Mouse (Mus musculus): Measurements from ENCODE around the gene Tanc1. TPM values are rescaled to one million over a fixed set of nuclear protein-coding genes. Genes with fewer than 3 reads are reported as not detected.
"Not testable (repeated sequence)": the region's sequence is repeated elsewhere in the genome, so short reads cannot be mapped to it uniquely, and the experiment has no call there.

Tanc1 gene
- 27.6 and 27.7 TPM in 2 replicates for polyA plus RNA-seq (2016; fragmentation: Nextera tagmentation; extraction: Ambion mirVana)

GRCm38 (mm10) chr2:59611831-59612732, at the start of gene Tanc1:
Gene Tanc1 (plus strand): TSS chr2:59612042.
- Histone ChIP-seq H3K27me3 (ENCODE audit: poor library complexity, severe bottlenecking) (peaks cover 12% of the 10 kb centered on the region; the same call in 1 of the 2 replicates), H3K4me3 (peak within 1 kb of the TSS; percentile 93), H3K36me3 (replicated peaks) (no peaks in the 10 kb centered on the region), H3K27ac (peak within 1 kb of the TSS; percentile 97), H3K4me1 (peaks cover 79% of the 10 kb centered on the region), H3K9me3 (no peaks in the 10 kb centered on the region)
- under 1% methylated on average over 99 of the region's 99 CpGs for WGBS
- DNase-seq (ENCODE audit: extremely low spot score, low spot score), result peak; percentile 83

- Histone ChIP-seq H3K4me3 (no peak overlapping the region), H3K27ac (no peak overlapping the region)
- no peak for DNase-seq (ENCODE audit: extremely low spot score, low spot score)
Observed at GRCm38 (mm10) chr2:59562215-59562614, 49.6 kb upstream of the Tanc1 start.

GRCm38 (mm10) chr2:59562696-59563095, 49.1 kb upstream of the Tanc1 start:
- H3K4me3 ChIP-seq, result no peak overlapping the region
- WGBS, result 37% methylated on average over 5 of the region's 5 CpGs
- H3K9me3 ChIP-seq, result no peaks in the 10 kb centered on the region; the same call in 1 of the 2 replicates
- H3K27ac ChIP-seq, result no peak overlapping the region
- DNase-seq (ENCODE audit: extremely low spot score, low spot score), result no peak
- peaks cover 18% of the 10 kb centered on the region for H3K4me1 ChIP-seq
- H3K27me3 ChIP-seq (ENCODE audit: poor library complexity, severe bottlenecking), result no peaks in the 10 kb centered on the region
- no peaks in the 10 kb centered on the region for H3K36me3 ChIP-seq (replicated peaks)

More at GRCm38 (mm10) chr2:59562215-59562614, 49.6 kb upstream of the Tanc1 start:
- Histone ChIP-seq H3K4me1 (peaks cover 18% of the 10 kb centered on the region), H3K9me3 (no peaks in the 10 kb centered on the region; the same call in 1 of the 2 replicates), H3K36me3 (replicated peaks) (no peaks in the 10 kb centered on the region), H3K27me3 (ENCODE audit: poor library complexity, severe bottlenecking) (no peaks in the 10 kb centered on the region)
- WGBS, result 79% methylated on average over 4 of the region's 4 CpGs

GRCm38 (mm10) chr2:59564029-59564611, 47.7 kb upstream of the Tanc1 start:
- DNase-seq (ENCODE audit: extremely low spot score, low spot score); H3K27me3 ChIP-seq (ENCODE audit: poor library complexity, severe bottlenecking); H3K36me3 ChIP-seq (replicated peaks); H3K27ac ChIP-seq; H3K9me3 ChIP-seq; H3K4me3 ChIP-seq: not testable (repeated sequence)
- WGBS, result 95% methylated on average over 3 of the region's 10 CpGs
- peaks cover 18% of the 10 kb centered on the region for H3K4me1 ChIP-seq

GRCm38 (mm10) chr2:59564947-59565346, 46.9 kb upstream of the Tanc1 start:
- Histone ChIP-seq H3K27me3 (ENCODE audit: poor library complexity, severe bottlenecking) (no peaks in the 10 kb centered on the region), H3K27ac (no peak overlapping the region), H3K9me3 (peaks cover 17% of the 10 kb centered on the region), H3K4me3 (no peak overlapping the region), H3K4me1 (peaks cover 18% of the 10 kb centered on the region), H3K36me3 (replicated peaks) (no peaks in the 10 kb centered on the region)
- no peak for DNase-seq (ENCODE audit: extremely low spot score, low spot score)
- WGBS, result 84% methylated on average over 4 of the region's 4 CpGs

GRCm38 (mm10) chr2:59580939-59581338, 30.9 kb upstream of the Tanc1 start:
- DNase-seq (ENCODE audit: extremely low spot score, low spot score), result no peak
- Histone ChIP-seq H3K4me1 (no peaks in the 10 kb centered on the region), H3K9me3 (no peaks in the 10 kb centered on the region), H3K4me3 (no peak overlapping the region), H3K27me3 (ENCODE audit: poor library complexity, severe bottlenecking) (no peaks in the 10 kb centered on the region), H3K27ac (no peak overlapping the region), H3K36me3 (replicated peaks) (no peaks in the 10 kb centered on the region)
- 54% methylated on average over 7 of the region's 7 CpGs for WGBS

- no peak overlapping the region for H3K4me3 ChIP-seq
- 91% methylated on average over 6 of the region's 6 CpGs for WGBS
- peaks cover 10% of the 10 kb centered on the region for H3K4me1 ChIP-seq
- H3K9me3 ChIP-seq, result no peaks in the 10 kb centered on the region
- no peak overlapping the region for H3K27ac ChIP-seq
- H3K36me3 ChIP-seq (replicated peaks), result no peaks in the 10 kb centered on the region
- no peak for DNase-seq (ENCODE audit: extremely low spot score, low spot score)
- no peaks in the 10 kb centered on the region for H3K27me3 ChIP-seq (ENCODE audit: poor library complexity, severe bottlenecking)
Observed at GRCm38 (mm10) chr2:59583961-59584360, 27.9 kb upstream of the Tanc1 start.

GRCm38 (mm10) chr2:59587387-59588095, 24.3 kb upstream of the Tanc1 start:
- 72% methylated on average over 10 of the region's 10 CpGs for WGBS

GRCm38 (mm10) chr2:59588096-59588405, 23.8 kb upstream of the Tanc1 start:
- no peak for DNase-seq (ENCODE audit: extremely low spot score, low spot score)
- H3K27ac ChIP-seq, result no peak overlapping the region
- H3K4me1 ChIP-seq, result peaks cover 10% of the 10 kb centered on the region
- no peak overlapping the region for H3K4me3 ChIP-seq
- H3K9me3 ChIP-seq, result no peaks in the 10 kb centered on the region
- no peaks in the 10 kb centered on the region for H3K36me3 ChIP-seq (replicated peaks)
- no peaks in the 10 kb centered on the region for H3K27me3 ChIP-seq (ENCODE audit: poor library complexity, severe bottlenecking)
- 70% methylated on average over 3 of the region's 3 CpGs for WGBS

More at GRCm38 (mm10) chr2:59587387-59588095, 24.3 kb upstream of the Tanc1 start:
- H3K4me3 ChIP-seq, result no peak overlapping the region
- H3K9me3 ChIP-seq, result no peaks in the 10 kb centered on the region
- DNase-seq (ENCODE audit: extremely low spot score, low spot score), result no peak
- H3K27me3 ChIP-seq (ENCODE audit: poor library complexity, severe bottlenecking), result no peaks in the 10 kb centered on the region
- H3K36me3 ChIP-seq (replicated peaks), result no peaks in the 10 kb centered on the region
- H3K4me1 ChIP-seq, result peaks cover 10% of the 10 kb centered on the region
- H3K27ac ChIP-seq, result no peak overlapping the region

- peaks cover 14% of the 10 kb centered on the region for H3K4me1 ChIP-seq
- no peaks in the 10 kb centered on the region for H3K36me3 ChIP-seq (replicated peaks)
- no peak overlapping the region for H3K4me3 ChIP-seq
- 72% methylated on average over 7 of the region's 7 CpGs for WGBS
- 0 out of 2 replicates have a peak overlapping the region, but pooled peaks have one; percentile 9 for H3K27ac ChIP-seq
- no peaks in the 10 kb centered on the region for H3K27me3 ChIP-seq (ENCODE audit: poor library complexity, severe bottlenecking)
- no peak for DNase-seq (ENCODE audit: extremely low spot score, low spot score)
- no peaks in the 10 kb centered on the region for H3K9me3 ChIP-seq
Observed at GRCm38 (mm10) chr2:59593341-59593902, 18.4 kb upstream of the Tanc1 start.

GRCm38 (mm10) chr2:59594095-59594494, 17.7 kb upstream of the Tanc1 start:
- no peaks in the 10 kb centered on the region for H3K36me3 ChIP-seq (replicated peaks)
- DNase-seq (ENCODE audit: extremely low spot score, low spot score), result no peak
- H3K4me1 ChIP-seq, result peaks cover 21% of the 10 kb centered on the region
- no peak overlapping the region for H3K4me3 ChIP-seq
- no peaks in the 10 kb centered on the region for H3K9me3 ChIP-seq
- no peaks in the 10 kb centered on the region for H3K27me3 ChIP-seq (ENCODE audit: poor library complexity, severe bottlenecking)
- 0 out of 2 replicates have a peak overlapping the region, but pooled peaks have one; percentile 9 for H3K27ac ChIP-seq
- WGBS, result 76% methylated on average over 6 of the region's 6 CpGs

GRCm38 (mm10) chr2:59596545-59596944, 15.3 kb upstream of the Tanc1 start:
- no peaks in the 10 kb centered on the region for H3K36me3 ChIP-seq (replicated peaks)
- no peak overlapping the region for H3K4me3 ChIP-seq
- H3K4me1 ChIP-seq, result peaks cover 44% of the 10 kb centered on the region
- WGBS, result 64% methylated on average over 8 of the region's 8 CpGs
- DNase-seq (ENCODE audit: extremely low spot score, low spot score), result no peak
- no peak overlapping the region for H3K27ac ChIP-seq
- H3K27me3 ChIP-seq (ENCODE audit: poor library complexity, severe bottlenecking), result no peaks in the 10 kb centered on the region
- no peaks in the 10 kb centered on the region for H3K9me3 ChIP-seq
